Mouse (Mus musculus): Measurements from ENCODE around the gene Mdm2. TPM values are rescaled to one million over a fixed set of nuclear protein-coding genes. Genes with fewer than 3 reads are reported as not detected.
"Not testable (repeated sequence)": the region's sequence is repeated elsewhere in the genome, so short reads cannot be mapped to it uniquely, and the experiment has no call there.

Gene Mdm2
- 46.0 and 50.1 TPM in 2 replicates for polyA plus RNA-seq (2015; fragmentation: Nextera tagmentation; extraction: Ambion mirVana)

DNA sequence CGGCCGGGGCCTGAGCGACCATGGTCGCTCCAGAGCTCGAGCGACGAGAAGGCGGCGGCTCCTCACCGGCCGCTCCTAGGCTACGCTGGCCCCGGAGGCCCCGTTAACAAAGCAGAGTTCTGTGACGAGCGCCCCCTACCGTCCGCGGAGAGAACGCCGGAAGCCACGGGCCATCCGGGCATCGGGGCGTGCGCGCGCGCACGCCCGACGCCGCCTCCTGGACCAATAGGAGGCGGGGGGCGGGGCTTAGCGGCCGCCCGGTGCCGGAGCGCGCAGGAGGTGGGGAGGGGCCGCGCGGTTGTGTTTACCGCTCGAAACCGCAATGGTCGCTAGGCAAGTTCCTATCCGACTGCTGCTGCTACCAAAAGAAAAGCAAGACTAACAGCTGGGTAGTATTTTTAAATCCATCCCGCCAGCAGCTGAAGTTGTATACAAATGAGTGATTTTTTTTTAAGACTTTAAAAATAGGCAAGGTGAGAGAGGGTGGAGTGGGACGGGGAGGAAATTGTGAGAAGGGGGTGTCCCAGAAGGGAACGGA lies at the start of gene Mdm2:
Mdm2 (minus strand) TSS at position 155 of the 538 bp plus-strand sequence.
- Histone ChIP-seq H3K36me3 (ENCODE audit: insufficient read depth, low read length) (peaks cover 12% of the 10 kb centered on the region), H3K27me3 (ENCODE audit: insufficient read depth, low read length) (no peaks in the 10 kb centered on the region), H3K27ac (ENCODE audit: low read length) (peak within 1 kb of the TSS; percentile 93), H3K4me3 (ENCODE audit: low read length) (peak within 1 kb of the TSS; percentile 70), H3K4me2 (replicated peaks; ENCODE audit: low read depth, low read length) (peak within 1 kb of the TSS; percentile 68), H3K9me3 (ENCODE audit: low read length) (no peaks in the 10 kb centered on the region), H3K4me1 (ENCODE audit: insufficient read depth, low read length) (peaks cover 16% of the 10 kb centered on the region), H3K9ac (replicated peaks; ENCODE audit: low read length) (peak within 1 kb of the TSS; percentile 96)
- peak; percentile 94 for ATAC-seq (ENCODE audit: low FRiP score, low TSS enrichment)
- under 1% methylated on average over 49 of the region's 52 CpGs for WGBS

DNA sequence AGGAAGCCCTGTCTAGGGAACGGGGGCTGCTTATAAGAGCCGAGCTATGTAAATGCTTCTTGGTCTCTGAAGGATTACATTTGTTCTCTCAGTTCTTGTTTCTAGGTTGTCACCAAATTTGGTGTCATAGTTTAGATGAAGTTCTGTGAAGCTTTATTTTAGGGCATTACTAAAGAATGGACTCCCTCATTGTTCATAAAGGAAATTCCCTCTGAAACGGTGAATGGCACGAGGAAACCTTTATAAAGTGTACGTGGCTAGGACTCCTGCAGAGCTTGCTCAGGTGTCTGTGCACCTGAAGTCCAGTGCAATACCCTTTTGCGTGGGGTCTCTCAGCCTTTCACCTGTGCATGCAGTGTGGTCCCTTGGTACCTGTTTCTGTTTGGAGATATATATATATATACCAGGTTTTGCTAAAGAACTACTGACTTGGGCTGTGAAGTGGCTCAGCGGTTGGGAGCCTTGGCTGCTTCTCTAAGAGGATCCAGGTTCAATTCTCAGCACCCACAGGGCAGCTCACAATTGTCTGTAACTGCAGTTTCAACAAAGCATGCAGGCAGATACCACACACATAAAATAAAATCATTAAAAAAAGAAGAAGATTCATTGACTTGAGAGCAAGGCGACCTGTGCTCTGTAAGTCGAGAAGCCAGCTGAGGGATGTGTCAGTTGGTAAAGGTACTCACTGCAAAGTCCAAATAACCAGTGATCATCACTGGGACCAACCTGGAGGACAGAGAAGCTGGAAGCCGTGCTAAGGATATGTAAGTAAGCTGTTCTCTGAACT lies 49.5 kb upstream of the Mdm2 start:
- Histone ChIP-seq H3K27me3 (ENCODE audit: insufficient read depth, low read length) (no peaks in the 10 kb centered on the region), H3K36me3 (ENCODE audit: insufficient read depth, low read length) (peaks cover 86% of the 10 kb centered on the region), H3K9me3 (ENCODE audit: low read length) (no peaks in the 10 kb centered on the region), H3K4me3 (ENCODE audit: low read length) (no peak overlapping the region), H3K27ac (ENCODE audit: low read length) (no peak overlapping the region), H3K4me2 (replicated peaks; ENCODE audit: low read depth, low read length) (no peak overlapping the region), H3K9ac (replicated peaks; ENCODE audit: low read length) (no peak overlapping the region), H3K4me1 (ENCODE audit: insufficient read depth, low read length) (no peaks in the 10 kb centered on the region)
- WGBS: 91% methylated on average over 10 of the region's 10 CpGs
- no peak for ATAC-seq (ENCODE audit: low FRiP score, low TSS enrichment)

DNA sequence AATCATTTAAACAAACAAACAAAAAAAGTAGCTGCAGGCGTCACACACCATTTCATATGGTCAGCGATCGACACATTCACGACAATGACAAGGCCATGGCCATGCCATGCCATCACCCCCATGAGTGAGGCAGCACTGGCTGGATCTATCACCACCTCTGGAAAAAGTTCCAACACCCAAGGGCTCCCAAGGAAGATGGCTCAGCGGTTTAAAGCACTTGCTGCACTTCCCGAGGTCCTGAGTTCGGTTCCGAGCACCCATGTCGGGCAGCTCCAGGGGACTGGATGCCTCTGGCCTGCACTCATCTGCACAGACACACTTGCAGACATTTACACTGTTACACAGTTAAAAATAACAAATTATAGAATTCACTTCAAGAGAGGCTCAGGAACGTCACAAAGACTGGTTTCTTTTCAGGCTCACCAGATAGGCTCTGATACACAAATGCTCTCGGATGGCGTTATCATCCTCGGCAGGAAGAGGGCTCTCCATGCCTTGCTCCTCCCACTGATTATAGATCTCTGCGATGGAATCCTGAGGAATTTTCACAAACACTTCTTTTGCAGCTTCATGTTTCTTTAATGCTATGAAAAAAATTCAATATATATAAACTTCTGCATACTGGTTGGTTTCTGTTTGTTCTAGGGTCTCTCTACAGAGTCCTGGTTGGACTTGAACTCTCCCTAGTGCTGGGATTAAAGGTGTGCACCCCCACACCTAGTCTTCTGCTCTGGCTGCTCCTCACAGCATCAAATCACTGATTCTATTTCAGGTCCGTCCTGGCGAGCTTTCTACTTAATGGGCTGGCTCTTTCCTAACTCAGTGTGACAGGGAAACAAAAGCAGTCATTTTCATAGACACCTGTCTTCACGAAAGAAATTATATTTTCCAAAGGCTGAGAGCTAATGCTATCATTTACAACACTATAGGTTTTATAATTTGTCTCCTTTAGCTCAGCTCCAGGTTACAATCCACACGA lies 48.5 kb upstream of the Mdm2 start:
- H3K9ac ChIP-seq (replicated peaks; ENCODE audit: low read length): no peak overlapping the region
- no peak for ATAC-seq (ENCODE audit: low FRiP score, low TSS enrichment)
- H3K27me3 ChIP-seq (ENCODE audit: insufficient read depth, low read length): no peaks in the 10 kb centered on the region
- H3K36me3 ChIP-seq (ENCODE audit: insufficient read depth, low read length): peaks cover 87% of the 10 kb centered on the region
- H3K9me3 ChIP-seq (ENCODE audit: low read length): no peaks in the 10 kb centered on the region
- H3K4me1 ChIP-seq (ENCODE audit: insufficient read depth, low read length): no peaks in the 10 kb centered on the region
- no peak overlapping the region for H3K4me2 ChIP-seq (replicated peaks; ENCODE audit: low read depth, low read length)
- H3K27ac ChIP-seq (ENCODE audit: low read length): no peak overlapping the region
- no peak overlapping the region for H3K4me3 ChIP-seq (ENCODE audit: low read length)
- WGBS: 89% methylated on average over 18 of the region's 18 CpGs

DNA sequence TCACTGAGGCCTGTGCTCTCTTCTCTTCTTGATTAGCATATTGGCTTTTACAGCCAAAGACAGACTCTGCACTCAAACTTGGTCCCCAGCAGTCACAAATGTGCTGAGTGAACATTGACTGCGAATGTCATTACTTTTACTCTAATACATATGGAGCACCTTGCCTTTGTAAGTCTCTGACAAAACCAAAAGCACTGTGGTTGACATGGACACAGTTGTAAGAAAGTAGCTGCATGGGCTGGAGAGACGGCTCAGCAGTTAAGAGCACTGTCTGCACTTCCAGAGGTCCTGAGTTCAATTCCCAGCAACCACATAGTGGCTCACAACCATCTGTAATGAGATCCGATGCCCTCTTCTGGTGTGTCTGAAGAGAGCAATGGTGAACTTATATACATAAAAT lies 47.8 kb upstream of the Mdm2 start:
- not testable (repeated sequence) for ATAC-seq (ENCODE audit: low FRiP score, low TSS enrichment); H3K27ac ChIP-seq (ENCODE audit: low read length)
- 96% methylated on average over 3 of the region's 3 CpGs for WGBS

DNA sequence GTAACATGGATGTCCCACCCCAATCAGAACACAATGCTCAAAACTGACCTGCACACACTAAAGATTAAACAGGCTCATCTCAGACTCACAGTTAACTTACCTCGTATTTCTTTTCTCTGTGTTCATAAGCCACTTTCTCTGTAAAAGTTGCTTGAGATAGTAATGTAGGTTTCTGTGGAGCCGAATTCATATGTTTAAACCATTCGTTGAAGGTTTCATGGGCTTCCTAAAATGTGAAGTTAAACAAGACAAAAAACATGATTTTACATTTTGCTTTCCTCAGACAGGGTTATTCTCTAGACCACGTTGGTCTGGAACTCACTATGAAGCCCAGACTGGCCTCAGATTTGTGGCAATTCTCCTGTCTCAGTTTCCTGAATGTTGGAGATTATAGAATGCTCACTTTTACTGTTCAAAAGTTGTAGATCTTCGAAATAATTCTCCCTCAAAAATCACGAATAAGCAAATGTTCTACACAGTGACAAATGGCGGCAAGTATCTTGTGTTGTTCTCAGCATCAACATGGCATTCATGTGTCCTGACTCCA lies 47.3 kb upstream of the Mdm2 start:
- no peak overlapping the region for H3K9ac ChIP-seq (replicated peaks; ENCODE audit: low read length)
- H3K9me3 ChIP-seq (ENCODE audit: low read length): no peaks in the 10 kb centered on the region
- no peak overlapping the region for H3K27ac ChIP-seq (ENCODE audit: low read length)
- peaks cover 79% of the 10 kb centered on the region for H3K36me3 ChIP-seq (ENCODE audit: insufficient read depth, low read length)
- H3K4me3 ChIP-seq (ENCODE audit: low read length): no peak overlapping the region
- no peak overlapping the region for H3K4me2 ChIP-seq (replicated peaks; ENCODE audit: low read depth, low read length)
- H3K4me1 ChIP-seq (ENCODE audit: insufficient read depth, low read length): no peaks in the 10 kb centered on the region
- 96% methylated on average over 7 of the region's 7 CpGs for WGBS
- ATAC-seq (ENCODE audit: low FRiP score, low TSS enrichment): no peak
- no peaks in the 10 kb centered on the region for H3K27me3 ChIP-seq (ENCODE audit: insufficient read depth, low read length)

More for the DNA sequence above, 47.8 kb upstream of the Mdm2 start:
- not testable (repeated sequence) for H3K27me3 ChIP-seq (ENCODE audit: insufficient read depth, low read length); H3K4me3 ChIP-seq (ENCODE audit: low read length); H3K4me2 ChIP-seq (replicated peaks; ENCODE audit: low read depth, low read length); H3K4me1 ChIP-seq (ENCODE audit: insufficient read depth, low read length); H3K9ac ChIP-seq (replicated peaks; ENCODE audit: low read length); H3K9me3 ChIP-seq (ENCODE audit: low read length)
- peaks cover 82% of the 10 kb centered on the region for H3K36me3 ChIP-seq (ENCODE audit: insufficient read depth, low read length)

DNA sequence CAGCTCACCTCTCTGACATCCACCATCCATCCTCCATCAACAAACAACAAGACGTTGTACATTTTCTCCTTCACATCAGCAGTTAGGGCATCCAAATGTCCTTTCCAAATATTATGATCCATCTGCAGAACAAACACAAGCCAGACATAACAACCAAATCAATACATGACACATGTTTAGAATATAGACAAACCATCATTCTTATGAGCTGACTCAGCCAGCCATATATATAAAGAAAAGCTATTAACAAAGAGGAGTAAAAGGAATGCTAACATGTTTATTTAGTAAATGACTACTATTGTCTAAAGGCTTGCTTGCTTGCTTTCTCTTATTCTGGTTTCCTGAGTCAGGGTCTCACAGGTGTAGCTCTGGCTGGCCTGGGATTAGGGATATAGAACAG lies 46.7 kb upstream of the Mdm2 start:
- H3K4me3 ChIP-seq (ENCODE audit: low read length): no peak overlapping the region
- no peaks in the 10 kb centered on the region for H3K9me3 ChIP-seq (ENCODE audit: low read length)
- no peaks in the 10 kb centered on the region for H3K4me1 ChIP-seq (ENCODE audit: insufficient read depth, low read length)
- no peak overlapping the region for H3K27ac ChIP-seq (ENCODE audit: low read length)
- no peak for ATAC-seq (ENCODE audit: low FRiP score, low TSS enrichment)
- 81% methylated on average over 1 of the region's 1 CpGs for WGBS
- H3K9ac ChIP-seq (replicated peaks; ENCODE audit: low read length): no peak overlapping the region
- no peak overlapping the region for H3K4me2 ChIP-seq (replicated peaks; ENCODE audit: low read depth, low read length)
- peaks cover 75% of the 10 kb centered on the region for H3K36me3 ChIP-seq (ENCODE audit: insufficient read depth, low read length)
- no peaks in the 10 kb centered on the region for H3K27me3 ChIP-seq (ENCODE audit: insufficient read depth, low read length)

DNA sequence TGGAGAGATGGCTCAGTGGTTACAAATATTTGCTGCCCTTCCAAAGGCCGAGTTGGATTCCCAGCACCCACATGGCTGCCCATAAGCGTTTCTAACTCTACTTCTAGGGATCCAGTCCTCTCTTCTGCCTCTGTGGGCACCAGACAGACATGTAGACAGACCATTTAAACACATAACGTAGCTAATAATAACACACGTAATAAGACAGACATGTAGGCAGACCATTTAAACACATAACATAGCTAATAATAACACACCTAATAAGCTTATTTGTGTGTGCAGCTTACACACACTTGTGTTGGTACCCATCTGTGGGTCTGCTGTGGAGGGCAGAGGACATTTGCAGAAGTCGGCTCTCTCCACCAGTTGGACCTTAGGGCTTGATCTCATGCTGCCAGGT lies 46.2 kb upstream of the Mdm2 start:
- 93% methylated on average over 5 of the region's 5 CpGs for WGBS
- no peak for ATAC-seq (ENCODE audit: low FRiP score, low TSS enrichment)
- peaks cover 75% of the 10 kb centered on the region for H3K36me3 ChIP-seq (ENCODE audit: insufficient read depth, low read length)

DNA sequence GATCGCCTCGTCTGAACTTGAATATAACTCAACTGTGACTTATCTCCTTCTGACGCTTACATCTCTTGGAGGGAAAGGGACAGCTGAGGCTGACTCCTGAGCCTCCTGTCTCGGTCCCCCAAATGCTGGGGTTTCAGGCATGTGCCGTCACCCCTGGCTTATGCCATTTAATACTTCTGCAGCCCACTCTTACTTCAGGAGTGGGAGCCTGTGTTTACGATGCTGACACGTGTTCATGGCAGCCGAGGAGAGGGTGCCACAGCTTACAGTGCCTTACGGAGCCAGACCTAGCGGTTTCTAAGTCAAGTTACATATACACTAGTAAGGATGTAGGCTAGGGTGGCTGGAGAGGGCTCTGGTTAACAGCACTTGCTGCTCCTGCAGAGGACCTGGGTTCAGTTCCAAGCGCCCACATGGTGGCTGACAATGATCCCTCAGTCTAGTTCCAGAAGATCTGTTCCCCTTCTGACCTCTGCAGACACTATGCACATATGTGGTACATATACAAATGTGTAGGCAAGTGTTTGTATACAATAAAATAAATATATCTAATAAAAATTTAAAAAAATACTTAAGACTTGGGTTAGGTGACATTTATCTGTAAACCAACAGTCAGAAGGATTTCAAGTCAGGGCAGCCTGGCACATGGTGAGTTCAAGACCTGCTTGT lies 45.4 kb upstream of the Mdm2 start:
- Histone ChIP-seq H3K4me3 (ENCODE audit: low read length) (no peak overlapping the region), H3K9me3 (ENCODE audit: low read length) (no peaks in the 10 kb centered on the region), H3K4me1 (ENCODE audit: insufficient read depth, low read length) (no peaks in the 10 kb centered on the region), H3K27ac (ENCODE audit: low read length) (no peak overlapping the region), H3K27me3 (ENCODE audit: insufficient read depth, low read length) (no peaks in the 10 kb centered on the region), H3K9ac (replicated peaks; ENCODE audit: low read length) (no peak overlapping the region), H3K4me2 (replicated peaks; ENCODE audit: low read depth, low read length) (no peak overlapping the region), H3K36me3 (ENCODE audit: insufficient read depth, low read length) (peaks cover 75% of the 10 kb centered on the region)
- 87% methylated on average over 11 of the region's 11 CpGs for WGBS
- ATAC-seq (ENCODE audit: low FRiP score, low TSS enrichment): no peak

More for the DNA sequence above, 46.2 kb upstream of the Mdm2 start:
- Histone ChIP-seq H3K9ac (replicated peaks; ENCODE audit: low read length) (no peak overlapping the region), H3K4me3 (ENCODE audit: low read length) (no peak overlapping the region), H3K4me1 (ENCODE audit: insufficient read depth, low read length) (no peaks in the 10 kb centered on the region), H3K27ac (ENCODE audit: low read length) (no peak overlapping the region), H3K4me2 (replicated peaks; ENCODE audit: low read depth, low read length) (no peak overlapping the region), H3K27me3 (ENCODE audit: insufficient read depth, low read length) (no peaks in the 10 kb centered on the region), H3K9me3 (ENCODE audit: low read length) (no peaks in the 10 kb centered on the region)

DNA sequence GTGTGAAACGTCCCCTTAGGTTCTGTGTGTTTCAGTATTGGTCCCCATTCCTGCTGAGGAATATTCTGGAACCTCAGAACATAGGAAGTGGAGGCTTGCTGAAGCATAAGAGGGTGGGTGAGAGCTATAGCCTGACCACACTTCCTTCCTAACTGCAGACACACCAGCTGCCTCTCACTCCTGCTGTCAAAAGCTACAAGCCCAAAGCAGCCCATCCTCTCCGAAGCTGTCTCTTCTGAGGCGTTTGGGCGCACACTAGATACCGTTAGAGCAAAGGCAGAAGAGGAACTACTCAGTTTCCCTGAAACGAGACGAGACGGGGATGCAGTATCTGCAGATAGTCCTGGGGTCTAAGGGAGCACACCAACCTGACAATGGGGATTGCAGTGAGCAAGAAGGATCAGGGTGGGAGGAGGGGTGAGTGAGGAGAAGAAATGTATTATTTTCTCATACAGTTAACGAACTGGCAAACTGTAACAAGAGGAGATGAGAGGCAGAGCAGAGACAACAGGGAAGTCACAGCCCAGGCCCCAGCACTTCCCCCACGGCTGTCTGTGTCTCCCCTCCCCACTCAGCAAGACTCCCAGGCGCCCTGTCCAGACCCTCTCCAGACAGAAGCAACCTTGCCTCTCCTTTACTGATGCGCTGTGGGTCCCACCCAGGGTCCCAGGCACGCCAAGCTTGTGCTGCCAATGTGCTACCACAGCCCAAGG lies 44.7 kb upstream of the Mdm2 start:
- Histone ChIP-seq H3K4me3 (ENCODE audit: low read length) (no peak overlapping the region), H3K4me2 (replicated peaks; ENCODE audit: low read depth, low read length) (no peak overlapping the region), H3K9me3 (ENCODE audit: low read length) (no peaks in the 10 kb centered on the region), H3K27ac (ENCODE audit: low read length) (no peak overlapping the region), H3K4me1 (ENCODE audit: insufficient read depth, low read length) (no peaks in the 10 kb centered on the region), H3K9ac (replicated peaks; ENCODE audit: low read length) (no peak overlapping the region), H3K36me3 (ENCODE audit: insufficient read depth, low read length) (peaks cover 73% of the 10 kb centered on the region), H3K27me3 (ENCODE audit: insufficient read depth, low read length) (no peaks in the 10 kb centered on the region)
- WGBS: 83% methylated on average over 13 of the region's 13 CpGs
- ATAC-seq (ENCODE audit: low FRiP score, low TSS enrichment): no peak
